Mouse (Mus musculus): Measurements from ENCODE around the gene Ttc30a2.
A peak's percentile ranks its signal among the peaks of the same experiment; 100 is the strongest.

Ttc30a2 gene

GRCm38 (mm10) chr2:75977752-75978368 lies at the start of gene Ttc30a2:
Gene Ttc30a2 (minus strand): TSS chr2:75978170.
- DNase-seq = peak in 1 of 2 experiments; percentile 52

- no peak for DNase-seq
Observed at GRCm38 (mm10) chr2:76016890-76017289, 38.9 kb upstream of the Ttc30a2 start.

GRCm38 (mm10) chr2:76016136-76016535 lies 38.2 kb upstream of the Ttc30a2 start:
- no peak for DNase-seq

GRCm38 (mm10) chr2:76015460-76015859 lies 37.5 kb upstream of the Ttc30a2 start:
- no peak for DNase-seq

GRCm38 (mm10) chr2:76014659-76015058 lies 36.7 kb upstream of the Ttc30a2 start:
- no peak for DNase-seq

- no peak for DNase-seq
Observed at GRCm38 (mm10) chr2:76006194-76006593, 28.2 kb upstream of the Ttc30a2 start.

DNA sequence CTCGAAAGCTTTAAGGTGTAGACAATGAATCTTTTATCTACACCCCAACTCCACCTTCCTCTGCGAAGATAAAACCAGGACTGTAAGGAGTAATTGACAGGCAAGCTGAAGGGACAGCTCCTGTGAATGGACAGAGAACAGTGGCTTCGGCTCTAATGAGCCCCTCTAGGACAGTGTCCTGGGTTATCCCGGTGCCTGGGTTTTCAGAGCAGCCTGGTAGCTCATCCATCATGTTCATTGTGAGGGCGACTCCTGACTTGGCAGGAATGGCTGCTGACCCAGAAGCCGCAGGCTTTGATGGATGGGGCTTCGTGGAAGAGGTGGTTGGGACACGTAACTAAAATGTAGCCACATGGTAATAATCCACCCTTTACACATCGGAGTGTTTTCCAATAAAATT lies 24.9 kb upstream of the Ttc30a2 start:
- no peak for DNase-seq

DNA sequence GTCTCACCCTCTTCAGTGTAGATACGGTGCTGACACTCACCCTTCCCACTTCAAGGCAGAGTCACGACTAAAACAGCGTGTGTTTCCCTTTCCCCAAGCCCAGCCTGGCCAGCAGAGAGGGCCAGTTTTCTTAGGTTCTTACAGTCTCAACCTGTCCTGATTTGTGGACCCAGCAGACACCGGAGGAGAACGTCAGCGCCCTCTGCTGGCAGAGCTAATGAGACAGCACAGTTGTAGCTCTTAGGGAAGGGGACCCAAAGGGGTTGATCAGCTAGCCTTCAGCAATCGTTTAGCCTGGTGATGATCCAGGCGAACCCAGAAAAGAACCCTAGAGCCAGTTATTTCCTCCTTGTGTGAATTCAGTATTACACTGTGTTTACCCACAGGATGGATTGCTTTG lies 23.4 kb upstream of the Ttc30a2 start:
- DNase-seq = peak; percentile 43 to 61

DNA sequence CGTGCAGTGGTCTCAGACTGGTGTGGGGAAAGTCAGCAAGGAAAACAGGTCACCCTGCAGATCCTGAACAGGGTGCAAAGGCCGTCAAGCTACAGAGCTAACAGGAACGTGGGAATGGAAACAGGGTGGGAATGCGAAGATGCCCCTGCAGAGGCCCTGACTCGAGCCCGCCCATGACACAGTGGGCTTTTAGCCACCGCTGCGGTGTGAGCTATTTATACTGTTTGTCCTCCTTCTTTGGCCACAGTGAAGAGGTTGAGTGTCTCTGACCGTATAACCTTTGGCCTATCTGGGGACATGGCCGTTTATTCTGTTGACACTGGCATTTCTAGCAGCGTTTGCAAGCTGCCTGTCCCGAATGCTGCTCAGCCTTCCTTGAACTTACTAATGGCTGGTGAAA lies 21.7 kb upstream of the Ttc30a2 start:
- DNase-seq = no peak

- no peak for DNase-seq
Observed at GRCm38 (mm10) chr2:75998692-75999091, 20.7 kb upstream of the Ttc30a2 start.

GRCm38 (mm10) chr2:75997726-75998125 lies 19.8 kb upstream of the Ttc30a2 start:
- DNase-seq = no peak

DNA sequence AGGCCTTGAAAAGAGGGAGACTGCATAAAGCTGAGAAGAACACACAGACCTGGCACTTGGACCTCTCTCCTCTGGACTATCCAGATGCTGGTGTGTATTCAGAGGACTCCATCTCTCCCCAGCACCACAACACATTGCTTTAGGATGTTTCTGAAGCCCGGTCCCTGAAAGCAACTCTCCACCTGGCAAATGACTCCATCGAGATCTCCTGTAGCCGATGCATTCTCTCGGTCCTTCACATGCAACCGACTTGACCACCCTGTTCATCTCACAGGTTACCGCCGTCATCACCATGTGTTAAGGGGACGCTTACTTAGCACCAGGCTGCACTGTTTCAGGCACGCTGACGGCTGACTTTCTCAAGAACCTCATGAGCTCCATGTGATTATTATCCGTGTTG lies 16.9 kb upstream of the Ttc30a2 start:
- no peak for DNase-seq

- DNase-seq = peak in 1 of 2 experiments; percentile 8
Observed at GRCm38 (mm10) chr2:75991581-75992205, 13.7 kb upstream of the Ttc30a2 start.

- DNase-seq = peak; percentile 34 to 57
Observed at GRCm38 (mm10) chr2:75990885-75991539, 13.0 kb upstream of the Ttc30a2 start.

- no peak for DNase-seq
Observed at GRCm38 (mm10) chr2:75989694-75990093, 11.7 kb upstream of the Ttc30a2 start.

GRCm38 (mm10) chr2:75988779-75989363 lies 10.9 kb upstream of the Ttc30a2 start:
- no peak for DNase-seq

GRCm38 (mm10) chr2:75988378-75988777 lies 10.4 kb upstream of the Ttc30a2 start:
- no peak for DNase-seq

- DNase-seq = no peak
Observed at GRCm38 (mm10) chr2:75987739-75988138, 9.8 kb upstream of the Ttc30a2 start.

GRCm38 (mm10) chr2:75985124-75985523 lies 7.2 kb upstream of the Ttc30a2 start:
- peak; percentile 30 to 52 for DNase-seq

DNA sequence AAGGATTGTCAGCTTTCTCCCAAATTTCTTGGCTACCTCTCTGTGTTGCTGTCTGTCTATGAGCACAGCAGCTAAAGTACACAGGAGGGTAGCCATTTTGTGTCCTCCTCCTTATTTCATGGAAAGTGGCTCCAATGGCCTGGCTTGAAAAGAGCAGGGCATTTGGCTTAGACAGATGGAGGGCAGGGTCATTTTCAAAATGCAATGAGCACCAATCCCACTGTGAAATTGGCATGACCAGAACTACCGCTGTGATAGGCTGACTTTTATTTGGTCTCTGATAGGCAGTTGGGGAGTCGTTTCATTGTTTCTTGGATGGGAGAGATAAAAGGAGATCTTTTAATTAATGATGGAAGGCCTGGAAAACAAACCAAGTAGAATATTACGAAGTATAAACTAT lies 5.9 kb upstream of the Ttc30a2 start:
- DNase-seq = no peak

- DNase-seq = no peak
Observed at GRCm38 (mm10) chr2:75983091-75983490, 5.1 kb upstream of the Ttc30a2 start.

DNA sequence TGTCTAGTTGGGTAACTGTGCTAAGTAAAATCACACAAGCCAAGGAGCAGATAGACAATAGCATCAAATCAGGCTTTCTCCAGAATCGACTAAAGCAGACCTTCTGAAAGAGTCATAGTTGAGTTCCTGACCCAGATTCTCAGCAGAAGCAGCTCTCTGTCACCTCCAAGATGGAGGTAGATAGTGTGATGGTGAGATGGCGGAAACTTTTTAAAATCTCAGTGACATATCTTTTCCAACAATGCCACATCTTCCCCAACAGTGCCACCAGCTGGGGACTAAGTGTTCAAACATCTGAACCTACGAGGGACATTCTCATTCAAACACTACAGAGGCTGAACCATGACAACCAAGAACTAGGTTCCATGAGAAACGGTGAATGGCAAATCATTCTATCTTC lies 4.7 kb upstream of the Ttc30a2 start:
- DNase-seq = no peak

- DNase-seq = peak; percentile 73 to 74
Observed at GRCm38 (mm10) chr2:75981440-75982081, 3.6 kb upstream of the Ttc30a2 start, which contains the start of gene Ttc30a1. Gene Ttc30a1 (minus strand): TSS chr2:75981967.
